Mouse (Mus musculus) kidney, postnatal 25 days (tissue): ENCODE measurements around the gene Rapgef1.
A peak's percentile ranks its signal among the peaks of the same experiment; 100 is the strongest.

Experiments
- DNase-seq, 2 experiments: peaks; one replicate each; pipeline ENCODE4 v3.0.0; 2021; ENCODE audit warnings: mixed read lengths in 2 of 2

Rapgef1 gene

DNA sequence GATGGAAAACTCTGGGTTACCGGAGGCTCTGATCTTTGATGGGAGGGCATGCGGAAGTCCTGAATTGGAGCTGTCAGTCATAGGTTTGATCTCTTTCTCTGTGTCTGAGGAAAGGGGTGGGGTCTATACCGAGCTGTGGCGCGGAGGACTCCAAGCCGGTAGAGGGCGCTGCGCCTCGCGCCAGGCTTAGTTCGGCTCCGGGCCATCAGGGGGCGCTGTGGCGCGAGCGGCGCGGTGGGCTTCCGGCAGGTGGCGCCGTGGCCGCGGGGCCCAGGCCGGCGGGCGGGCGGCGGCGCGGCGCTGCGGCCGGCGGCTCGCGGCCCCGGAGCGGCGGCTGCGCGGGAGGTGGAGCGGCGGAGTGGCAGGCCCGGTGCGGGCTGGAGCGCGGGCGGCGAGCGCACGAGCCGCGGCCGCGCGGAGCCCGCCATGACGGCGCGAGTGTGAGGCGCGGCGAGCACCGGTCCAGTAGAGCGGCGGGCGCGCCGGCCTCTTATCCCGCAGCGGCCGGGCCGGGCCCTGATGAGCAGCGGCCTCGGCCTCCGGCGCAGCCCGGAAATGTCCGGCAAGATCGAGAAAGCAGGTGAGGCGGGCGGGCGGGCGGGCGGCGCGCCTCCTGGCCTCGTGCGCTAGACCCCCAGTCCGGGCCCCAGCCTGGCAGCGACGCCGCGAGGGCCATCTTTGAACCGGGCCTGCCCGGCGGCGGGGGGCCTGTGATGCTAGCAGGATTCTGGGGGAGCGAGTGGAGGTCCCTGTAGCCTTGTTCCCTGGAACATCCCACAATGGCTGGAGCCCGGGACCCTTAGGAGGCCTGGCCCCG lies at the start of gene Rapgef1:
Gene Rapgef1 (plus strand): TSS at position 237 of the 817 bp plus-strand sequence.
- peak; percentile 78 to 80 for DNase-seq

DNA sequence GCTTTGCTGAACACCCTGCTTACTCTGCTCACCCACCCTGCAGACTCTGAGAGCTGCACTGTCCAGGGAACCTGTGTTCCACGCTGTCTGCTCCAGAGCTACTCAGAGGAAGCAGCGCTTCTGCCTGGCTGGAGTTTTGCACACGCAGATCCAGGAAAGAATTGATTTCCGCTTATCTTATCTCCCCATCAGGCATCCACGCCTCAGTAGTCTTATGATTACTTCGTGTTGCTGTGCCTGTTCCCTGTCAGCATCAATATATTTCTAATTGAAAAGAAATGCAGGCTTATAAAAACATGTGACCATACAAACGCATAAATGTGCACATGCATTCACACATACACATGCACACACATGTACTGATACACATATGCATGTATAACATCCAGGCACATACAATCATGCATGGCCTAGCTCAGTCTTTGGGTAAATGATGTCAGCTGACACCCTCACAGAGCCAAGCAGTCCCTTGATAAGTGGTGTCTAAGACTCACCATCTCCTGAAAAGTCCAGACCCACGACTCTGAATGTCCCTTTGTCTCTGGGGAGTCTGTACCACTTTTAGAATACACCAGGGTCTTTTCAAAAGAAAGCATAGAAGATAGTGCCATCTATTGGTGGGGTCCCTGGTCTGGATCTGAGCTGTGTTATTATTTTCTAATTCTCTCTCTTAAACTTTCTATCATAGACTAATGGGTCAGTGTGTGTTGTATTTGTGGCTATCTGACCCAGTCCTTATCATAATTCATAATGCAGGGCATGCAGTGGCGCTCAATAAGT lies 47.4 kb upstream of the Rapgef1 start:
- no peak for DNase-seq

DNA sequence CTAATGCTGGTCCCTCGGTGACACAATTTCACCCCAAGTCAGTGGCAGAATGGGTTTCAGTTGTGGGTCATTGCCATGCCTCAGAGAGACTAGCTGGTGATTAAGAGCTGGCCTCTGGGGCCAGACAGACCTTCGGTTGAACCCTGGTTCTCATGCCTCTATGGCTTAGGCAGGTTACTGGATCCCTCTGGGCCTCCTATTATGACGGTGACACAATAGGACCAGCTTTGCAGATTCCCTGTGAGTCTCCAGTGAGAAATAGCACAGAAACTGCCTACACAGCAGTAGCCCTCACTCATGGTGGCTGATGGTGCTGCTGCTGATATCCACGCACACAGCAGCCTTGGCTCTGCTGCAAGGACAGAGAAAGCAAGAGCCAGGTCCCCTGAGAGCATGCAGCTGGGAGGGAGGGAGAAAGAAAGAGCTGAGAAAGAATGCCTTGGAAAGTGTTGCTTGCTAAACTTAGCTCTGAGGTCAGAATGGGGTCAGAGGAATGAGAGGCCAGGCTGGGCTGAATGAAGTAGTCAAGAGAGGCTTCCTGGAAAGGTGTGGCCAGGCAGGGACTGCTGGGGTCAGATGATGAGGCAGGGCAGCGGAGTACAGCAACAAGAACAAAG lies 46.6 kb upstream of the Rapgef1 start:
- DNase-seq = no peak

DNA sequence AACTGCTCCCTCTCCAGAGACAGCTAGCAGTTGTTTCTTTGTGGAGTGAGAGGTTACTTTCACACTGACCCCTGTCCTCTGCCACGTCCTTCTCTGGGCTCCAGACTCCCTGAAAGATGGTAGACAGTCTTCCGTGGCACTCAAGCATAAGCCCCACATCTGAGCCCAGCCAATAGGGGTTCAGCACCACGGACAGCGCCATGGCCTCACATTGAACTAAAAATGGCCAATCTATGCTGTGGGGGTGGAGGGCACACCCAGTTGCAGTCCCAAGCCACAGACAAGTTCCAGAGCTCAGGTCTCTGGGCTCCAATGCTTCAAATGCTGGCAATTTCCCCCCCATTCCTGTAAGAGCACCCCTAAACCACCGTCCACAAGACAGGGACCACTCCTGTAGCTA lies 45.9 kb upstream of the Rapgef1 start:
- DNase-seq = peak; percentile 59 to 73

DNA sequence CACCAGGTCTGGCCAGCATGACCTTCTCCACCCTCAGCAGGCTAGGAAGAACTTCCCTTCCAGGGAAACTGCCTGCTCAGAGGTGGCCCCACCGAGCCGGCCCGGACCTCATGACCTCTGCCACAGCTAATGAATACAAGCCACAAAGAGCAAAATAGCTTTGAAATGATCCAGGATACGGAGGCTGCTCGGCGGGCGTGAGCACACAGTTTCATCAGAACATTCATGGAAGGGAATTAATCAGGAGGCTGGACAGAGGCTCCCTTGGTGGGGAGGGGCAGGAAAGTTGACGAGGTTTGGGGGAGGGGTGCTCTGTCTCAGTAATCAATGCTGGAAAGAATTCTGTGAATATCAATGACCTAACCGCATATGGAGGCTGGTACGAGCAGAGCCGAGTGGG lies 45.3 kb upstream of the Rapgef1 start:
- DNase-seq = no peak

DNA sequence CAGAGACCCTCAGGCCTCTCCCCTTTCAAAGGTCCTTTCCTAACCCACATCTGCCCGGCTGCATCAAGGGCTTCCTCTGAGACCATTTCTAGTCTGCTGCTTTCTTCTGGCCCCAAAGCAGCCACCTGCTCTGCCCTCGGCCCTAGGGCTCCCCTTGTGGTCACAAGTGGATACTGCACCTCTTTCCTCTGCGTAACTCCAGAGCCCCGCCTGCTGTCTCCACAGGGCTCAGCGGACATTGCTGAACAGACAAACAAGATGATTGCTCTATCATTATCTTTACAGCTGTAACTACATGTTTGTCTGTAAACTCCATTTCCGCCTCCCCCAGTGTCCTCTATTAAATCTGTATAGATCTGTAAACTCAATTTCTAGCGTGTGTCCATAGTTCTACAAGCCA lies 37.1 kb upstream of the Rapgef1 start:
- peak; percentile 69 to 76 for DNase-seq

DNA sequence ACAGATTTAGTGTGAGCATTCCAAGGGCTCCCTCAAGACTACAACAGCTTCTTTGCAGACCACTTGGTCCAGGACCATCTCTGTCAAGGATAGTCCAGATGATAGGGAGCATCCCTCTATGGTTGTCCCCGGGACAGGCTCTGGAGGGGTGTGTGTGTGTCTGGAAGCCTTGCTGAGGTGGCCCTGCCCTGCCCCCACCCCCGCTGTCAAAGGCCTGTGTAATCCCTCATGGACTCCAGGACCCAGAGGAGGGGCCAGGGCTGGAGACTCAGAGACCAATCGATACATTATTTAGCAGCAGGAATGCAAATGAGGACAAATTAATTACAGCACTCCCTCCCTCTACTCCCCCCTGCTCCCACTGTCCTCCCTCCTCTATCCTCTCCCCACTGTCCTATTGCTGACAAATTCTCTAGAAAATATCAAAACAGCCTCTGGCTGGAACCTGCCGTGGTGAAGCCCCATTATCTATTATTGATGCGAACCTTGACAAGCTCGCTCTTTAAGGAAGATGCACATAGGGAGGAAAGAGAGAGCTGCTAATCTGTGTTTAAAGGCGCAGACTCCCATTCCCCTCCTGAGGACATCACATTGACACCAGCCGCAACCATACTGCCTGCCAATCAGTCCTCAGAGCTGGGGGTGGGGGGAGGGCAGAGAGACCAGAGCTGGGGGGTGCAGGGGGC lies 33.4 kb upstream of the Rapgef1 start:
- DNase-seq = no peak

DNA sequence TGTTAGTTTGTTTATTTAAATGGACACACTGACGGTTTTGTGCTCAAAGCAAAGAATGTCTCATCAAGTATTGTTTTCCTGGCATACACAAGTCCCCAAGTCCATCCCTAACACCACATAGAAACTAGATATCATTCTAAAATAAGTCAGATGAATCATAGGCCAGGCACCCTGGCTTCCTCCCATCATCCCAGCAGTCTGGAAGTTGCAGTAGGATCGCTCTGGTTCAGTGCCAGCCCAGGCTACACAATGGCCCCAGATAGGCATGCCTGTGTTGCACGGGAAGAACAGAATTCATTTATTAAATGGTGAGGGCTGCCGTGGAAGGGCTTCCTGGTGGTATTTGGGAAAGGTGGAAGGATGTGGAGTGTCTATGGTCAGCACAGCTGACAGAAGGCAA lies 31.5 kb upstream of the Rapgef1 start:
- no peak for DNase-seq

DNA sequence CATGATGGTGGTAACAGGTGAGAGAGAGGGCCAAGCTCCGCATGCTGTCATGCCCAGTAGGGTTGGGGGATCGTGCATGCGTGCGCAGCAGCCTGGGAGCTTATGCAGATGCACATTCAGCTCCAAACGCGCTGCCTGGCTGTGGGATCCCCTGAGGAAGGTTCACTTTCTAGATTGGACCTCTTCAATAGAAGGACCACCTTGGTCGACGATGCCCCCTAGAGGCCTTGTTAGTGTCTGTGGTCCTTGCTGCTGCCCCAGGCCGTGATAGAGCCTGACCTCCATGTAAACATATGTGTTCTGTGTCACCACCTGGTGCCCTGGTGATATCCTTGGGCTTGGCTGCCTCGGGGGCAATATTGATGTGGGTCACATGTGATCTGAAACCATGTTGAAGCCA lies 30.3 kb upstream of the Rapgef1 start:
- DNase-seq = no peak

DNA sequence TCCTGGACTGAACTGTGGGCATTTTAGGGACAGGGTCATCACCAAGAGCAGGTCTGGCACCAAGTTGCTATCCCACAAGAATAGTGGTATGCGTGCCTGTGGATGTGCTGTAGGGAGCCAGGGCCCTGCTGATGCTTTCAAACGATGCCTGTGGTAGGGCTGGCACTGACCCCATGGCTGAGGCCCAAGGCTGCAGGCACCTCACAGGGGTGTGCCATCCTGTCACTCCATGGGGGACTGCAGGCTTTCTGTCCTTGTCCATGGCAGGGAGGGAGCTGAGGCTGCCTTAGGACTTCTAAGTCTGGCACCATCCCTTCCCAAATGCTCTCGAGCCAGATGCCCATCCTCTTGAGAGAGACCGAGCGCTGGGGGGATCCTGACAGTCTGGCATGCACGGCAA lies 27.9 kb upstream of the Rapgef1 start:
- no peak for DNase-seq

DNA sequence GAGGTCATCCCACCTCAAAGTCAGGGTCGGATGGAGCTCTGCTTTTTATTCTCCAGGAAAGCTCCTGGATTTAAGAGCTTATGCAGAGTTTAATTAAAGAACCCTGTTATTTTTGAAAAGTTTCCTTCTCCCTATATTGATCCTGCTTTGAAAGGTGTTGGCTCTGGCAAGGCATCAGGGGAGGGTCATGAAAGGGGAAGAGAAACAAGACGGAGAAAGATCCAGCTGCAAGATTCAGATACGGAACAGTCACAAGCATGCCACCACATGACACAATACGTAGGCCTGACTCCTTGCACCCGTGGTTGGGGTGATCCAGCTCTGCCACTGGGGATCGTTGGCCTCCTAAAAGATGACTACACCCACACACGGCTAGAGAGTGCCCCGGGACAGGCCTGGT lies 27.0 kb upstream of the Rapgef1 start:
- no peak for DNase-seq

DNA sequence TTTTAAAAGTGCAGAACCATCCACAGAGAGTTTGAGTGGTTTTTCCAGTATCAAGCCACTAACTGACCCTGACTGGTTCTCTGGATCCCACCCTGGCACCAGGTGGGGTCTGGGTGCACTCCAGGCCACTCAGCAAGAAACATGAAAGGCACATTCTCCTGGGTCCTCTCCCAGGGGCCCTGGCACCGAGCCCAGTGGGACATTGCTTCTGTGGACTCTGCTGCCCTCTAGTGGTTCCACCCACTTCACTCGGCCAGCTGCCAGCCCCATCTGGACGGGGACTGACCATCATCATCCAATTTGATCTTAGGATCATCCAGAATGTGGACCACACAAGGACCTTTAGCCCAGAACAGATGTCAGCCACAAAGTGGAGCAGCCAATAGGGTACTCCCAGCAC lies 15.6 kb upstream of the Rapgef1 start:
- DNase-seq = peak; percentile 81 to 90

DNA sequence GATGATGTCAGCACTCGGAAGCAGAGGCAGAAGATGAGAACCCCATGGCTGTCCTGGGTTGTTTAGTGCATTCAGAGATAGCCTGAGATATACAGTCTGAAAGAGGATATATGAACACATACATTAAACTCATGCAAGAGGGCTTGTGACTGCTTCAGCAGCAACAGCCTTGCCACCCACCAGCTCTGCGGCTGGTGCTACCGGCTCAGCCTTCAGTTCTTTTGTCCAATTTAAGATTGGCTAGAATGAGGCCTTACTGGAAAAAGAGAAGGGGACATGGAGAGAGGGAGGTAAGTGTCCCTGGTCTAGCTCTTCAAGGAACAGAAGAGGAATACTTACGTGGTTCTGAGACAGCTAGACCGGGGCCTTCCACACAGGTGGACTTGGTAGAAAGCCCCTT lies 13.9 kb upstream of the Rapgef1 start:
- DNase-seq = no peak

DNA sequence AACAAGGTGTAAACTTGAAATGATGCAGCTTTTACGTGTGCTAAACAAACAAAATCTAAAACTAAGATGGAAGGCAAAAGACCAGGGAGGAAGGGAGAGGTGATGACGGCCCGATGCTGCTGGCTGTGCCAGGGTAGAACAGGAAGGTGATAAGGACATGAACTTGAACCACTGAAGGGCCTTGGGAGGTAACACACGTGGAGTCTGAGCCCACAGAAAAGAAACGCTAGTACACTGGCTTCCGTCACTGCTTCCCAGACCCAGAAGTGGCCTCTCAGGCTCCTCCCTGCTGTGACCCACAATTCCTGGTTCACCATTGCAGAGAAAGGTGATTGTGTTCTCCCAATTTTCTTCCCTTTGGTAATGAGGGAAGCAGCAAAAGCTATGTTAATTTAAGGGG lies 13.1 kb upstream of the Rapgef1 start:
- no peak for DNase-seq

DNA sequence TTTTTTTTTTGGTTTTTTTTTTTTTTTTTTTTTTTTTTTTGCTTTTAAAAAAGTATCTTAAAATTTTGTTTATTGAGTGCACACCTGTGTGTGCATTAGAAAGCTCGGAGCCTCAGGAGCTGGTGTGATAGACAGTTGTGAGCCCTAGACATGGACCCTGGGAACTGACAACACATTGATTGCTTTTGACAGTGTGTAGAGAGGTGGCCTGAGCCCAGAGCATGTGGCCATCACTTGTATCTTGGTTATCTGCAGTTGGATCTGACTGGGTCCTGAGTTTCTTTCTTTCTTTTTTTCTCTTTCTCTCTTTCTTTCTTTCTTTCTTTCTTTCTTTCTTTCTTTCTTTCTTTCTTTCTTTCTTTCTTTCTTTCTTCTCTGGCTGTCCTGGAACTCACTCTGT lies 2.2 kb upstream of the Rapgef1 start:
- no peak for DNase-seq

DNA sequence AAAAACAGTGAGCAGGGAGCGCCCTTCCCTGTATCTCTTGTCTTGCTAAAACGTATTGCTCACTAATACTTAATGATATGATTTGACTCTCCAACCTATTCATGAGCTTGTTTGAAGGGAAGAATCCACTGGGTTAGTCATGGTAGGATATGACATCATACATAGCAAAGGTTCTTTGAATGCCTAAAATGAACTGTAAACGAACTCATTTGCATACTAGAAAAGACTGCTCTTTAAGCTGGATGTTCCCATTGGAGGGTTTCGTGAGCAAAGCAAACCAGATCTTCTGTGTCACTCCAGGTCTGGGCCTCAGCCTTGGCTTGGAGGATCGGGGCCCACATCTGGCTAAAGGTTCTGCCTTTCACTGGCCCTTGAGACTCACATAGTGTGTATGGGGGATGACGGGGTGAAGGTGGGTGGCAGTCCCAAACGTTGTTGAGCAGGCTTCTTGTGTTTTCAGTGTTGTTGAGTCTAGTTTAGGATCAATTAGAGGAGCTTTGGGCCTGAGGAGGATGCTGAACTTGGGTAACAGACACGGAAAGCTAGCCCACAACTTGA lies 515 bp upstream of the Rapgef1 start:
- no peak for DNase-seq

DNA sequence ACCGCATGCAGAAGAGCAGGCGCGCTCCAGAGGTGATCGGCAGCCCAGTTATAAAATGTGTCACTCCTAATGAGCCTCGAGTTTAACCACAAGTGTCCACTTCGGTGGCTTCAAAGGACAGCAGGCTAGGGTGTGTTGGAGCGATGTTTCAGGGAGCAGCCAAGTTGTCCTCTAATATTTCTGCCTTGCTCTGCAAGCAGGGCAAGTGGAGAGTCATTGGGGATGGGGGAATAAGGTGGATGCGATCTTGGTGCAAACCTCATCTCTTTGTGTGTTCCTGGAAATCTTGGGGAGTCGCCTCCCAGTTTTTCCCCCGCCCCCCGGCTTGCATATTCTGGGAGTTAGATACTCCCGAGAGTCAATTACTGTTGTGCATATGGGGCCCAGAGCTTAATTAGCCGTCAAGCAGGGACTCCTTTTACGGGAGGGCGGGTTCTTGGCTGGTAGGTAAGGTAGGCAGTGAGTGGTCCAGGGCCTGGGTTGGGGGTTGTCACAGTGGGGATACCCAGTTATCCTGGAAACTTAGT lies 844 bp downstream of the Rapgef1 start:
- DNase-seq = no peak

DNA sequence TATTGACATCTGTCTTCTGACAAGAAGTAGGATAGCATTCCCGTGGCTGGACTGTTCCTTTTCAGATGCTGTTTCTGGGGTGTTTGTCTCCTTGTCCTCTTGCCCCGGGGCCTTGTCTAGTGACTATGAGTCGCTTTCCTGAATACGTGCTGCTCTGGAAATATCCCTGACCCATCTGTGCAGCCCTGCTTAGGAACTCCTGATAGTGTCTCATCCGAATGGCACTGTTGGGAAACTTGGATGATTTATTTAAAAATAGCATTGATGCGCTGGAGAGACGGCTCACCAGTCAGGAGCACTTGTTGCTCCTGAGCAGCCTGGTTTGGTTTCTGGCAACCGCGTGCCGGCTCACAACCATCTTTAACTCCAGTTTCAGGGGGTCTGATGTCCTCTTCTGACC lies 1.6 kb downstream of the Rapgef1 start:
- DNase-seq = no peak

DNA sequence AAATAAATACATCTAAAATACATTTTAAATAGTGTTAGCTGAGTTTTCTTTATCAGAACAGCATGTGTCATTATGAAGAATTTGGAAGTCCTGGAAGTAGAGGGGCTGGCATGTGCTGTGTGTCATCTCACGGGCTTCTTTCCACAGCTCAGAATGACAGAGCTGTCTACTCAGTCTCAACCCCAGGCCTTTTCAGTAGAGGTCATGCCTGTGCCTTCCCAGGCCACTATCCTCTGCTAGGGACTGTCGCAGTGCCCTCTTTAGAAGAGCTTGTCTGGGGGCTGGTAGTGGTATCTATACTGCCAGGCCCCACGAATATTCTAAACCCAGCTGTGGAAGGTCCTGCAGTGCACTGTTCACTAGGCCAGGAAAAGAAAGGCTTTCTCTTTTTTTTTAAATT lies 2.1 kb downstream of the Rapgef1 start:
- no peak for DNase-seq

DNA sequence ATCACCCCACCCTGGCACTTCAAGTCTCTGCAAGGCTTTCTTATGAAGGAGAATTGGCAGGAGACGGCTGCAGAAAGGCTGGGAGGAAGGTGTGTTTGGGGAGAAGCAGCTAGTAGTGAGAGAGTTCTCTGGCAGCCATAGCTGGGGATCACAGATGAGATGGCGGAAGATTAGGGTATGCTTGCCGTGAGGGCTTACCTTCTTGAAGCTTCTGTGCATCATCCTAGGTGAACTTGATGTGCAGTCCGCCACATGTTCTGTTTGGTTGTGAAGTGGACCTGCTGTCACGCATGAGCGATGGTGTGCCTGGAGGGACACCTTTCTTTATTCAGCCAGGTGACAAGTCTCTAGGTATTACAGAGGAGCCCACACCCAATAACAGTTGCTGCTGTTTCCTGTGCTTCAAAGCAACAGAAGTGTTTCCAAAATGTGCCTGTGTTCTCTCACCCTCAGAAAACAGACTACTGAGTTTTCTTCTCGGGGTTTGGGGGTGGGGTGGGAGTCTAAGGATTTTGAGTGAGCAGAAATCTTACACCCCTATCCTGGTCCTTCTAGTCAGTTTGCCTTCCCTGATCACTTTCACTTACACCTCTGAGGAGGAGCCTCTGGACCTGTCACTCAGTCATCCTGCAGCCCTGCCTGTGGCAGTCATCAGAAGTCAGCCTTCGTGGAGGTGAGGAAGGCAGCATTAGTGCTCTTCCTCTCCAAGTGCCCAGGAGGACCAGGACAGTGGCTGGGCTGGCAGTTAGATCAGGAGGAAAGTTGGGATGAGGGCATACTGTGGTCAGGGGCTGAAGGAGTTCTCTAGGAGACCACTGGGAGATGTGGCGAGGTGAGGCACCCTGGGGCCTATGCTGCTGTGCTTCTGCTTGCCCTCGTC lies 2.8 kb downstream of the Rapgef1 start:
- no peak for DNase-seq

DNA sequence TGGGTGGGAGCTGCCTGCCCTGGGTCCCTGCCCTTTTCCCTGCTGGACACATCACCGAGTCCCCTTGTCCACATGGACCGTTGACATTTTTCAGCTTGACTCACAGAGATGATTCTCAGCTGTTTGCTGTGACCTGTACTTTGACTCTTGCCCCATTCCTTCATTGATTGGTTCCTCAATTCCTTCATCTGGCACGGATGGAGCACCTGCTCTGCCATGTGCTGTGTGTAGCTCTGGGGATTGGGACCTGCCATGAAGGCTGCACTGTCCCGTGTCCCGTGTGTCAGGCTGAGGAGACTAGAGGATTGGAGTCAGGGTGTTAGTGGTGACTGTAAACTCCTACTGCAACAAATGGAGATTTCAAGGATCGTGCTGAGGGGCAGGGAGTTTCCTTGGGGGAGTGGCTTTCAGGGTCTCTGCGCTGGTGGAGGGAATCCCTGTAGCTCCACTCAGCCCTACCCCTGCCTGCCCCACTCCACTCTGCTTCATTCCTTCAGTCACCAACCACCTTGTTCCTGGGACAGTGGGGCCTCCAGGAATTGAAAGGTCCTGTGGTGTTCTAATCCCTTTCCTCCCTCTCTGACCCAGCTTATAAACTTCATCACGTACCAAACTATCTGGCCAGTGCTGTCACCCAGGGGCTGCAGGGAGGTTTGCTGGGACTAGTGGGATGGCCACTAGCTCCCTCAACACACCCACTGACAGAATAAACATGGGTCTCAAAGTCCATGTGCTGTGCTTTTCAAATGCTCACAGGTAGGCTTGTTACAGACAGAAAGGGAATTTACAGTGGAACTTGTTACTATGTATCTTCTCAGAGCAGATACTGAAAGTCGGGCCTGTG lies 3.9 kb downstream of the Rapgef1 start:
- peak in 1 of 2 experiments; percentile 32 for DNase-seq
